8 mouse cellular contexts compared by ENCODE assay signal in genomic region chr15:102150301-102151135, GRCm38 (mm10). TPM values are rescaled to one million over a fixed set of nuclear protein-coding genes. Genes with fewer than 3 reads are reported as not detected.
DNase-seq lines count a peak whose midpoint lies in the region; ATAC-seq and TF ChIP-seq lines count a peak whose summit lies in the region.
"Had no signal": no experiment of that assay in that cellular context is flagged by ENCODE, and none has a peak within 500 bp of the region (broad histone marks: within the 10 kb centered on the region; RNA-seq: fewer than 3 reads in every experiment).

TSS of gene Soat2 (plus strand) at chr15:102150526.

- TF ChIP-seq RAD21 in MEL (IDR thresholded peaks at IDR 0.05; ENCODE audit: low read depth, low read length): no peak

- H3K4me1 ChIP-seq in MEL (ENCODE audit: control insufficient read depth in 1 of 2, insufficient read depth in 2 of 2, low read length in 2 of 2): peaks cover 13 to 17% of the 10 kb centered on the region in 2 experiments
- H3K4me1 ChIP-seq in heart, embryonic 11.5 days (ENCODE audit: control insufficient read depth, insufficient read depth, low read length): peaks cover 16% of the 10 kb centered on the region

- TF ChIP-seq POLR2A in MEL (IDR thresholded peaks at IDR 0.05; ENCODE audit: control insufficient read depth in 1 of 2, insufficient read depth in 1 of 2, low read depth in 1 of 2, low read length in 2 of 2, poor library complexity in 1 of 2): peak; percentile 35 to 96; a peak in 3 of 4 replicates

- DNase-seq in MEL (ENCODE audit: low read depth, low spot score): peak; percentile 97
- DNase-seq in kidney, postnatal 25 days: peak; percentile 55 to 71
- DNase-seq in B cell, adult 2 months: no peak

- peaks cover 7 to 18% of the 10 kb centered on the region in 2 experiments for H3K36me3 ChIP-seq in MEL (ENCODE audit: control insufficient read depth in 1 of 2, insufficient read depth in 2 of 2, low read length in 2 of 2)
- H3K36me3 ChIP-seq in heart, embryonic 11.5 days (ENCODE audit: control insufficient read depth, insufficient read depth, low read length): no peaks in the 10 kb centered on the region
- H3K36me3 ChIP-seq: limb, embryonic 15.5 days had no signal

- peak; percentile 72 to 79 for TF ChIP-seq EP300 in MEL (IDR thresholded peaks at IDR 0.05; ENCODE audit: low read depth in 1 of 2, low read length in 2 of 2)

- H3K9me3 ChIP-seq in MEL (replicated peaks; ENCODE audit: insufficient read depth, low read length): no peaks in the 10 kb centered on the region
- no peaks in the 10 kb centered on the region for H3K9me3 ChIP-seq in heart, embryonic 11.5 days (replicated peaks; ENCODE audit: control insufficient read depth, low read length)
- H3K9me3 ChIP-seq: limb, embryonic 15.5 days had no signal

- no peaks in the 10 kb centered on the region for H3K27me3 ChIP-seq in MEL (ENCODE audit: control insufficient read depth in 1 of 2, insufficient read depth in 2 of 2, low read length in 2 of 2)
- H3K27me3 ChIP-seq in heart, embryonic 11.5 days (ENCODE audit: control insufficient read depth, insufficient read depth, low read length): peaks cover under 1% of the 10 kb centered on the region

- peak within 1 kb of the TSS; percentile 93 for H3K27ac ChIP-seq in MEL (ENCODE audit: control insufficient read depth, low read depth, low read length)
- peak within 1 kb of the TSS; percentile 55 for H3K27ac ChIP-seq in heart, embryonic 11.5 days (ENCODE audit: low read depth, low read length)
- H3K27ac ChIP-seq: limb, embryonic 15.5 days had no signal

- peak within 1 kb of the TSS; percentile 82 for H3K9ac ChIP-seq in MEL (ENCODE audit: control insufficient read depth, low read depth, low read length, poor library complexity, severe bottlenecking)
- peak within 1 kb of the TSS; percentile 46 for H3K9ac ChIP-seq in heart, embryonic 11.5 days (ENCODE audit: low read depth, low read length)
- H3K9ac ChIP-seq: limb, embryonic 15.5 days had no signal

- no peak for TF ChIP-seq CTCF in MEL (IDR thresholded peaks at IDR 0.05 in 2 of 3, conservative IDR thresholded peaks at IDR 0.05 in 1 of 3; ENCODE audit: control insufficient read depth in 1 of 3, insufficient read depth in 1 of 3, low read depth in 2 of 3, low read length in 3 of 3, poor library complexity in 1 of 3, severe bottlenecking in 1 of 3)

- 22% methylated on average over 20 of the region's 20 CpGs for WGBS in heart, embryonic 11.5 days (ENCODE audit: insufficient replicate concordance)

- ATAC-seq in CD4-positive, CD25-positive, alpha-beta regulatory T cell, adult 4 months: peak; percentile 50
- ATAC-seq in heart, embryonic 11.5 days (replicated peaks; ENCODE audit: insufficient number of reproducible peaks, low FRiP score, low TSS enrichment): no peak; the same call in 1 of the 2 replicates
- peak; percentile 77 for ATAC-seq in megakaryocyte progenitor cell, adult 5-6 weeks (replicated peaks; ENCODE audit: poor library complexity)
- no peak for ATAC-seq in cerebellum, adult (ENCODE audit: insufficient number of reproducible peaks, low FRiP score, low TSS enrichment)

- peak within 1 kb of the TSS; percentile 60 to 76 for H3K4me3 ChIP-seq in MEL (ENCODE audit: control insufficient read depth in 1 of 2, insufficient read depth in 1 of 2, low read depth in 2 of 2, low read length in 2 of 2)
- peak within 1 kb of the TSS; percentile 20; the same call in 1 of the 2 replicates for H3K4me3 ChIP-seq in heart, embryonic 11.5 days (ENCODE audit: low read depth, low read length)
- H3K4me3 ChIP-seq: limb, embryonic 15.5 days had no signal

- H3K4me2 ChIP-seq in heart, embryonic 11.5 days: peak within 1 kb of the TSS; percentile 49
- H3K4me2 ChIP-seq: limb, embryonic 15.5 days had no signal

- peaks cover 13% of the 10 kb centered on the region for H3K79me2 ChIP-seq in MEL (ENCODE audit: control insufficient read depth, insufficient read depth, low read length, poor library complexity)

TF ChIP-seq in MEL, 35 proteins besides CTCF, POLR2A, EP300 and RAD21:
- TF ChIP-seq CHD2 (IDR thresholded peaks at IDR 0.05; ENCODE audit: low read length) (no peak; the same call in none of the 2 replicates), MEF2A (IDR thresholded peaks at IDR 0.05; ENCODE audit: extremely low read depth, insufficient replicate concordance, low read depth, low read length, poor library complexity, severe bottlenecking) (no peak), KAT2A (conservative IDR thresholded peaks at IDR 0.05; ENCODE audit: low read depth, low read length) (peak; percentile 71), MYC (IDR thresholded peaks at IDR 0.05; ENCODE audit: low read depth, low read length) (peak; percentile 99), BHLHE40 (IDR thresholded peaks at IDR 0.05; ENCODE audit: borderline replicate concordance, low read depth, low read length) (no peak; the same call in 1 of the 2 replicates), SIN3A (IDR thresholded peaks at IDR 0.05; ENCODE audit: low read length) (peak; percentile 90), MAFK (IDR thresholded peaks at IDR 0.05; ENCODE audit: borderline replicate concordance, low read depth, low read length) (no peak), POLR2AphosphoS5 (IDR thresholded peaks at IDR 0.05; ENCODE audit: borderline replicate concordance, low read depth, low read length) (peak; percentile 84; the same call in 1 of the 2 replicates), ETS1 (IDR thresholded peaks at IDR 0.05; ENCODE audit: low read depth, low read length) (peak; percentile 68), TCF12 (IDR thresholded peaks at IDR 0.05; ENCODE audit: low read depth, low read length) (peak; percentile 75), MYB (IDR thresholded peaks at IDR 0.05; ENCODE audit: low read depth, low read length) (no peak), GABPA (IDR thresholded peaks at IDR 0.05; ENCODE audit: low read depth, low read length) (no peak), NRF1 (IDR thresholded peaks at IDR 0.05; ENCODE audit: insufficient read depth, low read depth, low read length, poor library complexity, severe bottlenecking) (no peak), USF2 (IDR thresholded peaks at IDR 0.05; ENCODE audit: borderline replicate concordance in 1 of 2, insufficient read depth in 1 of 2, low read depth in 1 of 2, low read length in 2 of 2) (no peak), ZC3H11A (IDR thresholded peaks at IDR 0.05; ENCODE audit: low read depth, low read length) (no peak), TBP (IDR thresholded peaks at IDR 0.05; ENCODE audit: low read depth, low read length) (peak; percentile 92), ZKSCAN1 (IDR thresholded peaks at IDR 0.05; ENCODE audit: low read depth, low read length) (no peak), MXI1 (IDR thresholded peaks at IDR 0.05; ENCODE audit: low read depth, low read length) (peak; percentile 94), JUND (IDR thresholded peaks at IDR 0.05; ENCODE audit: low read depth, low read length) (peak; percentile 75; the same call in 1 of the 2 replicates), MAX (IDR thresholded peaks at IDR 0.05; ENCODE audit: low read length) (peak; percentile 95), HCFC1 (IDR thresholded peaks at IDR 0.05; ENCODE audit: low read depth, low read length) (peak; percentile 76), CHD1 (IDR thresholded peaks at IDR 0.05; ENCODE audit: low read depth, low read length) (peak; percentile 93), GATA1 (IDR thresholded peaks at IDR 0.05; ENCODE audit: low read depth, low read length) (peak; percentile 84), USF1 (IDR thresholded peaks at IDR 0.05; ENCODE audit: low read depth, low read length) (peak; percentile 5; the same call in 1 of the 2 replicates), MAZ (IDR thresholded peaks at IDR 0.05; ENCODE audit: low read depth, low read length) (peak; percentile 16; the same call in 1 of the 2 replicates), NELFE (IDR thresholded peaks at IDR 0.05; ENCODE audit: low read depth, low read length) (peak; percentile 83), POLR2AphosphoS2 (IDR thresholded peaks at IDR 0.05; ENCODE audit: low read length) (peak; percentile 96; the same call in 1 of the 2 replicates), SMC3 (IDR thresholded peaks at IDR 0.05; ENCODE audit: low read depth, low read length) (no peak), RCOR1 (IDR thresholded peaks at IDR 0.05; ENCODE audit: low read depth, low read length) (peak; percentile 78), E2F4 (IDR thresholded peaks at IDR 0.05; ENCODE audit: borderline replicate concordance, low read depth, low read length) (no peak), ZNF384 (IDR thresholded peaks at IDR 0.05; ENCODE audit: low read depth, low read length) (no peak), ELF1 (IDR thresholded peaks at IDR 0.05; ENCODE audit: low read depth, low read length) (peak; percentile 93), UBTF (IDR thresholded peaks at IDR 0.05; ENCODE audit: borderline replicate concordance, insufficient read depth, low read depth, low read length) (peak; percentile 32; the same call in 1 of the 2 replicates), TAL1 (IDR thresholded peaks at IDR 0.05; ENCODE audit: low read length) (peak; percentile 42; the same call in 1 of the 2 replicates), ZMIZ1 (IDR thresholded peaks at IDR 0.05; ENCODE audit: low read depth, low read length) (peak; percentile 86)

RNA-seq across cellular contexts. Expression of gene Soat2, which starts in this region (rescaled TPM):
- polyA plus RNA-seq in CD4-positive, CD25-positive, alpha-beta regulatory T cell, adult 4 months (2017; shearing (Covaris generic)): 1 to 10 TPM in 1 of 2 experiments, under 1 TPM in 1; 0.69 to 1.0 TPM
- 20.0 and 31.0 TPM in 2 replicates for total RNA-seq in MEL (2012; rRNA removed)
- 10 to 100 TPM in 1 of 2 experiments, not detected in 1; 44.8 TPM for polyA plus RNA-seq in MEL (2012; ENCODE audit: insufficient read depth in 1 of 2, insufficient read length in 2 of 2, low read depth in 1 of 2, low replicate concordance in 2 of 2, missing spikeins in 1 of 2)
- polyA plus RNA-seq in heart, embryonic 11.5 days (2014; fragmentation: Nextera tagmentation; extraction: Ambion mirVana): 0.76 and 2.3 TPM in 2 replicates
- total RNA-seq in megakaryocyte progenitor cell, adult 5-6 weeks (2015): 0.73 and 1.9 TPM in 2 replicates
- 1.2 and 3.3 TPM in 2 replicates for total RNA-seq in megakaryocyte progenitor cell, adult 5-6 weeks (2017)

Comparison
In these comparisons a context has a peak if more than half of its experiments do, and no peak if none do; other contexts are left out.
1. RNA of gene Soat2 (polyA plus RNA-seq): 44.8 TPM in MEL; 0.76 to 2.3 TPM in heart, embryonic 11.5 days and 0.69 to 1.0 TPM in CD4-positive, CD25-positive, alpha-beta regulatory T cell, adult 4 months; every median in the first group is over 10 times any median in the second.
2. ATAC-seq: peak in CD4-positive, CD25-positive, alpha-beta regulatory T cell, adult 4 months (single experiment) and megakaryocyte progenitor cell, adult 5-6 weeks (single experiment); none in heart, embryonic 11.5 days (single experiment) and cerebellum, adult (single experiment).
3. DNase-seq: peak in MEL (single experiment) and kidney, postnatal 25 days (2 of 2); none in B cell, adult 2 months (0 of 2).